8 mouse cellular contexts compared by ENCODE assay signal in genomic region chr14:57057204-57057562, GRCm38 (mm10). TPM values are rescaled to one million over a fixed set of nuclear protein-coding genes. Genes with fewer than 3 reads are reported as not detected.
DNase-seq lines count a peak whose midpoint lies in the region; ATAC-seq lines count a peak whose summit lies in the region.

No protein-coding gene starts in this region.

- H3K36me3 ChIP-seq in heart, embryonic 14.5 days (ENCODE audit: control insufficient read depth, insufficient read depth, low read length), result no peaks in the 10 kb centered on the region
- H3K36me3 ChIP-seq in hindbrain, embryonic 16.5 days (ENCODE audit: control insufficient read depth, insufficient read depth, low read length), result no peaks in the 10 kb centered on the region
- H3K36me3 ChIP-seq in midbrain, embryonic 16.5 days (ENCODE audit: control insufficient read depth, insufficient read depth, low read length), result no peaks in the 10 kb centered on the region

- H3K4me1 ChIP-seq in heart, embryonic 14.5 days (ENCODE audit: control insufficient read depth in 2 of 2, insufficient read depth in 2 of 2, low read length in 2 of 2), result peaks cover 4% of the 10 kb centered on the region in 2 experiments; a peak in 1 of 4 replicates
- no peaks in the 10 kb centered on the region for H3K4me1 ChIP-seq in brown adipose tissue, adult 24 weeks (ENCODE audit: control insufficient read depth, insufficient read depth, insufficient read length, low read length)
- peaks cover 10% of the 10 kb centered on the region for H3K4me1 ChIP-seq in hindbrain, embryonic 16.5 days (ENCODE audit: control insufficient read depth, insufficient read depth, low read depth, low read length)
- peaks cover 8% of the 10 kb centered on the region; the same call in 1 of the 2 replicates for H3K4me1 ChIP-seq in midbrain, embryonic 16.5 days (ENCODE audit: control insufficient read depth, insufficient read depth, low read length)

- peak overlapping the region; percentile 78 for H3K4me2 ChIP-seq in heart, embryonic 14.5 days (ENCODE audit: low read length)
- peak overlapping the region; percentile 88 for H3K4me2 ChIP-seq in hindbrain, embryonic 16.5 days (ENCODE audit: low read length)
- peak overlapping the region; percentile 92 for H3K4me2 ChIP-seq in midbrain, embryonic 16.5 days (ENCODE audit: low read length)

- DNase-seq in heart, postnatal 14 days, result no peak
- DNase-seq in B cell, adult 2 months, result no peak
- no peak for DNase-seq in left cerebral cortex, adult 11 months (ENCODE audit: low spot score)

- 4% methylated on average over 19 of the region's 19 CpGs for WGBS in heart, embryonic 14.5 days
- 3% methylated on average over 19 of the region's 19 CpGs for WGBS in hindbrain, embryonic 16.5 days
- 3% methylated on average over 19 of the region's 19 CpGs for WGBS in midbrain, embryonic 16.5 days

- intact Hi-C loops in heart, postnatal 14 days (cut with DNase I), result no loop called here

- ATAC-seq in heart, embryonic 14.5 days (ENCODE audit: insufficient number of reproducible peaks, insufficient read depth, low FRiP score, low read depth), result peak; percentile 20
- no peak for ATAC-seq in hindbrain, embryonic 16.5 days
- ATAC-seq in midbrain, embryonic 16.5 days, result no peak
- no peak for ATAC-seq in activated CD4-positive, CD25-positive, alpha-beta regulatory T cell, adult 4 months

- H3K9ac ChIP-seq in heart, embryonic 14.5 days (ENCODE audit: low read length), result peak overlapping the region; percentile 77
- peak overlapping the region; percentile 50; the same call in 1 of the 2 replicates for H3K9ac ChIP-seq in hindbrain, embryonic 16.5 days (ENCODE audit: low read depth, low read length)
- peak overlapping the region; percentile 43 for H3K9ac ChIP-seq in midbrain, embryonic 16.5 days (ENCODE audit: low read depth, low read length)

- H3K27ac ChIP-seq in heart, embryonic 14.5 days (replicated peaks in 1 of 2; ENCODE audit: control insufficient read depth in 1 of 2, insufficient read depth in 1 of 2, low read depth in 2 of 2, low read length in 2 of 2), result no peak overlapping the region; a peak in 1 of 4 replicates
- H3K27ac ChIP-seq in brown adipose tissue, adult 24 weeks (replicated peaks; ENCODE audit: low read depth, low read length), result no peak overlapping the region
- no peak overlapping the region for H3K27ac ChIP-seq in hindbrain, embryonic 16.5 days (ENCODE audit: low read depth, low read length)
- no peak overlapping the region for H3K27ac ChIP-seq in midbrain, embryonic 16.5 days (ENCODE audit: low read length)

- no peaks in the 10 kb centered on the region for H3K9me3 ChIP-seq in heart, embryonic 14.5 days (ENCODE audit: control insufficient read depth, low read length)
- no peaks in the 10 kb centered on the region for H3K9me3 ChIP-seq in hindbrain, embryonic 16.5 days (ENCODE audit: control insufficient read depth, low read length)
- H3K9me3 ChIP-seq in midbrain, embryonic 16.5 days (replicated peaks; ENCODE audit: control insufficient read depth, low read length, poor library complexity, severe bottlenecking), result no peaks in the 10 kb centered on the region

- H3K27me3 ChIP-seq in heart, embryonic 14.5 days (ENCODE audit: control insufficient read depth, insufficient read depth, low read length), result peaks cover 38% of the 10 kb centered on the region
- H3K27me3 ChIP-seq in hindbrain, embryonic 16.5 days (replicated peaks; ENCODE audit: control insufficient read depth, insufficient read depth, low read length), result peaks cover 40% of the 10 kb centered on the region
- H3K27me3 ChIP-seq in midbrain, embryonic 16.5 days (ENCODE audit: control insufficient read depth, insufficient read depth, low read depth, low read length), result peaks cover 38% of the 10 kb centered on the region

- peak overlapping the region; percentile 65 to 70 for H3K4me3 ChIP-seq in heart, embryonic 14.5 days (ENCODE audit: control insufficient read depth in 1 of 2, insufficient read depth in 1 of 2, low read depth in 1 of 2, low read length in 2 of 2)
- H3K4me3 ChIP-seq in brown adipose tissue, adult 24 weeks (ENCODE audit: insufficient read depth, low read depth, low read length), result 0 out of 2 replicates have a peak overlapping the region, but pooled peaks have one; percentile 14
- H3K4me3 ChIP-seq in hindbrain, embryonic 16.5 days (ENCODE audit: low read length), result peak overlapping the region; percentile 48
- H3K4me3 ChIP-seq in midbrain, embryonic 16.5 days (ENCODE audit: low read depth, low read length), result peak overlapping the region; percentile 51

RNA-seq across cellular contexts. Expression of gene Gja3, which starts 0.7 kb away (rescaled TPM):
- 34.1 and 37.6 TPM in 2 replicates for polyA plus RNA-seq in heart, embryonic 14.5 days (2014; fragmentation: Nextera tagmentation; extraction: Ambion mirVana)
- total RNA-seq in heart, postnatal 14 days (2021), result 10 to 100 TPM; 19.2 to 21.5 TPM
- not detected in 2 replicates for polyA plus RNA-seq in brown adipose tissue, adult 24 weeks (2012; ENCODE audit: insufficient read depth, insufficient read length, missing spikeins)
- 0.50 and 1.6 TPM in 2 replicates for polyA plus RNA-seq in hindbrain, embryonic 16.5 days (2015; fragmentation: Nextera tagmentation; extraction: Ambion mirVana)
- polyA plus RNA-seq in midbrain, embryonic 16.5 days (2015; fragmentation: Nextera tagmentation; extraction: Ambion mirVana), result 0.21 and 0.61 TPM in 2 replicates
- not detected for polyA plus RNA-seq in activated CD4-positive, CD25-positive, alpha-beta regulatory T cell, adult 4 months (2017; shearing (Covaris generic))

RNA-seq across cellular contexts. Expression of gene Gjb2, which starts 47.3 kb away (rescaled TPM):
- 0.08 TPM in 1 of 2 replicates, not detected in the other for polyA plus RNA-seq in heart, embryonic 14.5 days (2014; fragmentation: Nextera tagmentation; extraction: Ambion mirVana)
- under 1 TPM; 0.10 to 0.14 TPM for total RNA-seq in heart, postnatal 14 days (2021)
- 0.55 TPM in 1 of 2 replicates, not detected in the other for polyA plus RNA-seq in brown adipose tissue, adult 24 weeks (2012; ENCODE audit: insufficient read depth, insufficient read length, missing spikeins)
- 17.4 and 23.2 TPM in 2 replicates for polyA plus RNA-seq in hindbrain, embryonic 16.5 days (2015; fragmentation: Nextera tagmentation; extraction: Ambion mirVana)
- polyA plus RNA-seq in midbrain, embryonic 16.5 days (2015; fragmentation: Nextera tagmentation; extraction: Ambion mirVana), result 10.4 and 11.0 TPM in 2 replicates
- 1 to 10 TPM; 2.4 to 5.9 TPM for polyA plus RNA-seq in activated CD4-positive, CD25-positive, alpha-beta regulatory T cell, adult 4 months (2017; shearing (Covaris generic))

RNA-seq across cellular contexts. Expression of gene Gm4491, which starts 58.5 kb away (rescaled TPM):
- not detected in 2 replicates for polyA plus RNA-seq in heart, embryonic 14.5 days (2014; fragmentation: Nextera tagmentation; extraction: Ambion mirVana)
- total RNA-seq in heart, postnatal 14 days (2021), result not detected
- polyA plus RNA-seq in brown adipose tissue, adult 24 weeks (2012; ENCODE audit: insufficient read depth, insufficient read length, missing spikeins), result not detected in 2 replicates
- 0.10 TPM in 1 of 2 replicates, not detected in the other for polyA plus RNA-seq in hindbrain, embryonic 16.5 days (2015; fragmentation: Nextera tagmentation; extraction: Ambion mirVana)
- not detected in 2 replicates for polyA plus RNA-seq in midbrain, embryonic 16.5 days (2015; fragmentation: Nextera tagmentation; extraction: Ambion mirVana)
- polyA plus RNA-seq in activated CD4-positive, CD25-positive, alpha-beta regulatory T cell, adult 4 months (2017; shearing (Covaris generic)), result not detected

Comparison
In these comparisons a context has a peak if more than half of its experiments do, and no peak if none do; other contexts are left out.
1. H3K4me3 ChIP-seq: peak in every context shown above with its lines; median percentile 68 in heart, embryonic 14.5 days; 51 in midbrain, embryonic 16.5 days; 48 in hindbrain, embryonic 16.5 days; 14 in brown adipose tissue, adult 24 weeks.
2. RNA of gene Gja3, which starts 0.7 kb away (polyA plus RNA-seq): 34.1 to 37.6 TPM in heart, embryonic 14.5 days; 0.50 to 1.6 TPM in hindbrain, embryonic 16.5 days, 0.21 to 0.61 TPM in midbrain, embryonic 16.5 days, not detected in brown adipose tissue, adult 24 weeks and not detected in activated CD4-positive, CD25-positive, alpha-beta regulatory T cell, adult 4 months; every median in the first group is over 10 times any median in the second.
3. Peak in every context shown above with its lines, with median percentiles within 50 percentile points of each other: H3K4me2 ChIP-seq and H3K9ac ChIP-seq.